Mouse (Mus musculus) gastrocnemius, postnatal 4 days (tissue): ENCODE results near the gene Ccdc24. TPM values are rescaled to one million over a fixed set of nuclear protein-coding genes. Genes with fewer than 3 reads are reported as not detected.

Experiments
- DNase-seq, 2 experiments: peaks; one replicate each; pipeline ENCODE4 v3.0.0; 2021 to 2022; ENCODE audit warnings: low spot score in 2 of 2, mixed read lengths in 2 of 2
- long read RNA-seq, 2 experiments: library from polyadenylated mRNA; stranded (forward); transcript quantifications; one replicate each; pipeline ENCODE4 v2.0.0; 2021
- total RNA-seq, 2 experiments: library from RNA; stranded (reverse); gene quantifications; 2 replicates each; pipeline ENCODE4 v1.2.3; 2021

Gene Ccdc24
- total RNA-seq: under 1 TPM; 0.59 to 0.91 TPM
- long read RNA-seq, experiment 1: 0 reads
- long read RNA-seq, experiment 2: 0 reads

DNA sequence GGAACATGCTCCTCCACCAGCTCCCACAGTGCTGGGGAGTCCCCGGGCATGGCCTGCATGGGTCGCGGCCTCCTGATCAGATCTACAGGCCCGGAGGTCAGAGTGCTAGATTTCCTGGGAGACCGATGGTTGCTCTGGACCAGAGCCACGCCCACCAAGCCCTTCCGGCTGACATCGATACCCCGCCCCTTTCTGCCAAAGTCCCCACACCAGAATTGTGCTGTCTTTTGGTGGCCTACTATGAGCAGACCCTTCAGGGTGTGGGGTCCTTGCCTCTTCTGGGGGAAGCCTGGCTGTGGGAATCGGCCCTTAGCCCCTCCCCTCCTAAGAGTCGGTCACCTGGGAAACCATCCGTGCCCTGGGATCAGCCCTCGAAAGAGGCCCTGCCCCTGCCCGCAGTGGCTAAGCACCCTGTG is at the start of gene Ccdc24:
Gene Ccdc24 (minus strand): TSS at position 87 of the 416 bp plus-strand sequence.
- no peak for DNase-seq

DNA sequence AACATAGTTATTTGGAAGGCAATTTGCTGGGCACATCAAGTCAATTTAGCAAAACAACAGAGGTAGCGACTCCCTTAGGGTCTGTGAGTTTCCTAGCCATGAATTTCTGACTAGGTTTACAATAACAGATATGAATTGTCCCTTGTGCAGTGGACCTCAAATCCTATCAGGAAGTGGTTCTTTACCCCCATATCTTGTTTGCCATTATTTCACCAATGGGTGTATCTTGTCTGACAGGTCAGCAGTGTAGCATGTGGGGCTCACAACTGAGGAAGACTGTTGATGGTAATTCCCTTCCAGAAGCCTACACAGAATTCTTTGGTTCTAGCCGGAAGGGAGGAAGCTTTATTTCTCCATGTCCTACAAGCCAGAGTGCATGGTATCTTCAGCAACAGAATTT is 49.0 kb upstream of the Ccdc24 start:
- no peak for DNase-seq

GRCm38 (mm10) chr4:117918762-117919161 is 46.4 kb upstream of the Ccdc24 start:
- DNase-seq: no peak

DNA sequence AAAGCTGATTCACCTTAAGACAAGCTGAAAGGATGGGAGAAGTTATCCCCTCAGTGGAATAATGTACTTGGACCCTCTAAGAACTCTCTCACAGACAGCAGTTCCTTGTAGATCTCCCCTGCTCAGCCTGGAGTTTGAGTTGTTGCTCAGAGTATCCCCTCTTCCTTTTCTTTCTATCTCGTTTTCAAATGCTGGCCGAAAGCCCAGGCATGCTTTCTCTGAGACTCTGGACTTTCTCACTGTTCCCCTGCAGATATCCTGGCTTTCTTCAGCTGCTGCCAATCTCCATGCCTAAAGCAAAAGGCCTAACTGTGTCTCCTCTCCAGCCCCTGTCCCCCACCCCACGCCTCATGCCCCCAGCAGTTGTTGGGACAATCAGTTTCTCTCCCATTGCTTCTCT is 45.9 kb upstream of the Ccdc24 start:
- DNase-seq: no peak

DNA sequence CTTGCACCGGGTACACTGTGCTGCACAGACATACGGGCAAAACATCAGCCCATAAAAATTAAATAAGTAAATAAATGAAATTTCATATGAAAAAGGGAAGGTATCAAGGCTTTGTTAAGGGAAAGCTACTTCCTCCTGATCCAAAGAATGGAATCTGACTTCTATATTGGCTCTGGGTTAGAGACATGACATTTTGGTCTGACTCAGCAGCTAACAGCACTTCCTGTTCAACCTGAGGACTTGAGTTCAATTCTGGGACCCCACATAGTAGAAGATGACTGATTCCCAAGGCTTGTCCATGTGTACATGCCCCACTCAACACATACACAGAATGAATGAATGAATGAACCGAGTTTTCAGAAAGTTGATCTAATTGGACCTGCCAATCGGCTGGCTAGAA is 45.5 kb upstream of the Ccdc24 start:
- no peak for DNase-seq

GRCm38 (mm10) chr4:117917402-117917801 is 45.0 kb upstream of the Ccdc24 start:
- no peak for DNase-seq

GRCm38 (mm10) chr4:117916386-117916785 is 44.0 kb upstream of the Ccdc24 start:
- DNase-seq: no peak

GRCm38 (mm10) chr4:117915489-117916105 is 43.2 kb upstream of the Ccdc24 start:
- no peak for DNase-seq

- peak; percentile 81 to 92 for DNase-seq
Measured at GRCm38 (mm10) chr4:117914591-117915442, 42.5 kb upstream of the Ccdc24 start, which contains the start of gene Ipo13. Gene Ipo13, minus strand, starts transcription at chr4:117914999.

- DNase-seq: peak in 1 of 2 experiments; percentile 42
Measured at GRCm38 (mm10) chr4:117914031-117914430, 41.7 kb upstream of the Ccdc24 start.

DNA sequence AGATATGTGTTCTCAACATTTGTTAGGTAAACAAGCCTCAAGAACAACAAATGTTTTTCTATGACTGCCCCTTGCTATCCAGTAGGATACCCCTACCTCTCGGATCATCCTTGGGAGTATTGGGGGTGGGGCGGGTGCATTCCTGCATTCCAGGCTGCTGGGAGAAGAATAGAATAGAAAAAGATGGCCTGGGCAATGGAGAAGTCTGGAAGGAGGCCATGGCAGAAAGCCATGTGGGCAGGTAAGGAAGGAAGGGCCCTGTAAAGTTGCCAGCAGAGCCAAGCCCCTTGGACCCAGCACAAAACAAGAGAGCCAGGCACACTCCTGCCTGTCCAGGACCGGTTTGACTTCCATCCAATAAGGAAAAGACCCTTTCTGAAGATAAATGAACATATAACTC is 41.1 kb upstream of the Ccdc24 start:
- no peak for DNase-seq

- DNase-seq: no peak
Measured at GRCm38 (mm10) chr4:117912685-117913273, 40.4 kb upstream of the Ccdc24 start.

GRCm38 (mm10) chr4:117912131-117912561 is 39.8 kb upstream of the Ccdc24 start:
- DNase-seq: no peak

- DNase-seq: no peak
Measured at GRCm38 (mm10) chr4:117908834-117909453, 36.6 kb upstream of the Ccdc24 start.

DNA sequence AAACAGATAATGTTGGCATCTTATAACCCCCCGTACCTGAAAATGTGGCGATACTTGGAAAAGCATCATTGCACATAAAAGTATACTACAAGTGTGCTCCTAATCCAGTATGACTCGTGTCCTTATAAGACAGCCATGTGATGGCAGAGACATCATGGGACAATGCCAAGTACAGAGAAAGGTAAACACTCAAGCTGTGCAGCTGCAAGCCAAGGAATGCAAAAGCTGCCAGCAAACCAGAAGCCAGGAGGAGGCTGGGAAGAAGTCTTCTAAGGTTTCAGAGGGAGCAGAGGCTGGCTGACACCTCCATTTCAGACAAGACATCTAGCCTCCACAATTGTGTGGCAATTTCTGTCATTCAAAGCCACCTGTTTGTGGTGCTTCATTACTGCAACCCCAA is 33.8 kb upstream of the Ccdc24 start:
- no peak for DNase-seq

GRCm38 (mm10) chr4:117904761-117905160 is 32.4 kb upstream of the Ccdc24 start:
- no peak for DNase-seq

- DNase-seq: no peak
Measured at GRCm38 (mm10) chr4:117904094-117904493, 31.7 kb upstream of the Ccdc24 start.

DNA sequence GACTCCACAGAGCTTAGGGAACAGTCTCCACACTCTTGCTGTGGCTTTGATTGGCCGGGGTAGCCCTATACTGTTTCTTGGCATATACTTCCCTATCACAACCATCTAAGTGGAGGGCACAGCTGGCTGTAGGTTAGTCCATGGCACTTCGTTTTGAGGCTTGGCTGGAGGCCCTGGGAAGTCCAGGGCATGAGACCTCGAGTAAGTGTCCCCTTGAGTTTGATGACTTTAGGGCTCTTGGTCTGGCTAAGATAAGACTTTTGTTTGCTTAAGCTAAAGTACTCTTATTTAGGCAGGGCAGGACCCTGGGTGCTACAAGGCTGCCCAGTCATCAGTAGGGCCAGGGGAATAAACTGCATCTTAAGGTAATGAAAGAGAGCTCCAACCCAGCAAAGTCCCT is 25.8 kb upstream of the Ccdc24 start:
- DNase-seq: no peak

DNA sequence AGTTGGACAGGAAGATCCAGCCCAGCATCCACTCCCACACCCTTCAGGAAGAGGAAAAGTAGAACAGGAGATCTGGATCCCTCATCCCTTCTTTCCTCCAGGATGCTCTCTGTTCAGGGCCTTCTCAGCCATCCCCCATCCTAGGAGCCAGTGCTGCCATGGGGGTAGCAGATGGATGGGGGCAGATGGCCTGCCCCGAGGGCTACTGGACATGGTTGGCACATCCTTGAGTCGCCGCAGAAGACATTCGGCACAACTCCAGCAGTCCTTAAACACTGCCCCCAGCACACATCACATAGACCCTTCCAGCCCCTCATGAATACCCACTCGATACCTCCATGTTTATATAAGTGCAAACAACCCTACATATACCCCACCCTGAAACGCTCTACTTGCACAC is 23.7 kb upstream of the Ccdc24 start:
- DNase-seq: no peak

DNA sequence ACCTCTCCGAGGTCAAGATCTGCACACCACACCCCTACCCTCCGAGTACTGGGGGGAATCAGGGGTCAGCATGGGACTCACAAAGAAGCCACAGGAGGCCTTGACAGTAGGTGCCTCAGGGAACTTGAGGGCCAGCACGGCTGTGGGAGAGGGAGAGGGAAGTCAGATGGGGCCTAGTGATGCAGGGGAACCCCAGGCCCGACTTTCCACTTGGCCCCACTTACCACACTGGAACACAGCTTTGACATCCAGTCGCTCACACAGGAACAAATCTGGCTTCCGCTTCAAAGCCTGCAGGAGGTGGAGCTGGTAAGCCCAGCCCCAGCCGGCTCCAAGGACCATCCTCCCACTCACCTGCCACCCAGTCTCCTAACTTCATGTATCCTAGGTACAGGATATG is 23.0 kb upstream of the Ccdc24 start:
- no peak for DNase-seq

DNA sequence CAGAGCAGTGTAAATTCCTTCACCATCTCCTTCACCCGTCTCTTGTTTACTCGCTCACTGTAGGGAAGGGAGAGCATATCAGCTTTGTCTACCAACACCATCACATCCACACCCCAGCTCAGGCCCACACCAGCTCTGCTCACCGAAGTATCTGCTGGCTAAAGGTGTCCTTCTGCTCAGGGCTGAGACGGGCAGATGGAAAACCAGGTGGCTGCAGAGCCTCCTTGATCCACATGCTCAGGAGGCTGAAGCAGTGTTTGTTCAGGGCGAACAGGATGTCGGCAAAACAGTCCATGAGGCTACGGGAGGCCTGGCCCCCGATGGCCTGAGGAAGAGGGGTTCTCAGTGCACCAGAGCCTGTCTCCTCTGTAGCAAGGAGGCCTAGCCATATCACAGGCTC is 22.2 kb upstream of the Ccdc24 start:
- no peak for DNase-seq

- peak in 1 of 2 experiments; percentile 60 for DNase-seq
Measured at GRCm38 (mm10) chr4:117893376-117893775, 21.0 kb upstream of the Ccdc24 start.
